ENCODE assay signal across 18 mouse cellular contexts in the genomic region with DNA sequence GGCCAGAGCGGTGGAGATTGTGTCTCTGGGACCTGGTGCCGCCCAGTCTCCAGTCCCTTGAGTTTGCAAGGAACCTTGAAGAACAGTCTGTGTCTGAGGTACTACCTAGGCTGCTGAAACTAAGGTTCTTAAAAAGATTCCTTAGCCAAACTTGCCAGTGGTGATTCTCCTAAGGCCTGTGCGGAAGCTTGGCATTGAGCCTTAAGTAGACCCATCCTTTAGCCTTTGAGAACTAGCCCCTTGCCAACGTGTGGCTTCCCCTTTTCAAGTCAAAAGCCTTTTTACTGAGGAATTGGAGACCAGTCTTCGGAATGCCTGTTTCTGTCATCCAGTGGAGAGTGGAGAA. TPM values are rescaled to one million over a fixed set of nuclear protein-coding genes. Genes with fewer than 3 reads are reported as not detected.
DNase-seq lines count a peak whose midpoint lies in the region; ATAC-seq and TF ChIP-seq lines count a peak whose summit lies in the region.
"Had no signal": no experiment of that assay in that cellular context is flagged by ENCODE, and none has a peak within 500 bp of the region (broad histone marks: within the 10 kb centered on the region; RNA-seq: fewer than 3 reads in every experiment).

No protein-coding gene starts in this region.

- no peak for TF ChIP-seq CTCF in G1E (IDR thresholded peaks at IDR 0.05; ENCODE audit: low read depth, low read length)

- H3K4me1 ChIP-seq in heart, embryonic 11.5 days (ENCODE audit: control insufficient read depth, insufficient read depth, low read length) = no peaks in the 10 kb centered on the region
- peaks cover 3% of the 10 kb centered on the region; the same call in 1 of the 2 replicates for H3K4me1 ChIP-seq in kidney, embryonic 14.5 days (ENCODE audit: control insufficient read depth, insufficient read depth, low read length)
- H3K4me1 ChIP-seq in G1E (ENCODE audit: insufficient read depth, low read depth, low read length) = peaks cover 28% of the 10 kb centered on the region
- H3K4me1 ChIP-seq in limb, embryonic 13.5 days = 0 out of 2 replicates have a peak, but pooled peaks cover 12% of the 10 kb centered on the region
- H3K4me1 ChIP-seq: stomach, embryonic 15.5 days had no signal

- peak overlapping the region; percentile 63 for H3K4me2 ChIP-seq in heart, embryonic 11.5 days
- H3K4me2 ChIP-seq in kidney, embryonic 14.5 days (replicated peaks; ENCODE audit: low read depth, low read length) = peak overlapping the region; percentile 48
- peak overlapping the region; percentile 64 for H3K4me2 ChIP-seq in limb, embryonic 13.5 days (replicated peaks)

- no peak overlapping the region for H3K27ac ChIP-seq in heart, embryonic 11.5 days (ENCODE audit: low read depth, low read length)
- H3K27ac ChIP-seq in kidney, embryonic 14.5 days (ENCODE audit: low read depth, low read length) = no peak overlapping the region
- H3K27ac ChIP-seq in limb, embryonic 13.5 days = no peak overlapping the region
- H3K27ac ChIP-seq: layer of hippocampus, adult 2 months; liver, embryonic 14.5 days; stomach, embryonic 15.5 days had no signal

- H3K9me3 ChIP-seq in heart, embryonic 11.5 days (replicated peaks; ENCODE audit: control insufficient read depth, low read length) = no peaks in the 10 kb centered on the region
- H3K9me3 ChIP-seq in kidney, embryonic 14.5 days (ENCODE audit: control insufficient read depth, low read length) = no peaks in the 10 kb centered on the region
- no peaks in the 10 kb centered on the region; the same call in 1 of the 2 replicates for H3K9me3 ChIP-seq in G1E (replicated peaks)
- H3K9me3 ChIP-seq in limb, embryonic 13.5 days = no peaks in the 10 kb centered on the region
- H3K9me3 ChIP-seq: stomach, embryonic 15.5 days had no signal

- H3K27me3 ChIP-seq in heart, embryonic 11.5 days (ENCODE audit: control insufficient read depth, insufficient read depth, low read length) = peaks cover 97% of the 10 kb centered on the region
- peaks cover 99% of the 10 kb centered on the region for H3K27me3 ChIP-seq in kidney, embryonic 14.5 days (ENCODE audit: control insufficient read depth, insufficient read depth, low read length)
- H3K27me3 ChIP-seq in G1E (ENCODE audit: insufficient read depth, low read length) = peaks cover 69% of the 10 kb centered on the region
- H3K27me3 ChIP-seq in limb, embryonic 13.5 days = peaks cover 99% of the 10 kb centered on the region

- H3K36me3 ChIP-seq in heart, embryonic 11.5 days (ENCODE audit: control insufficient read depth, insufficient read depth, low read length) = no peaks in the 10 kb centered on the region
- no peaks in the 10 kb centered on the region for H3K36me3 ChIP-seq in kidney, embryonic 14.5 days (ENCODE audit: control insufficient read depth, insufficient read depth, low read length)
- H3K36me3 ChIP-seq in G1E (replicated peaks) = no peaks in the 10 kb centered on the region
- no peaks in the 10 kb centered on the region for H3K36me3 ChIP-seq in limb, embryonic 13.5 days
- H3K36me3 ChIP-seq: stomach, embryonic 15.5 days had no signal

- intact Hi-C loops in heart, postnatal 36 days (cut with DNase I) = no loop called here

- no peak overlapping the region for H3K9ac ChIP-seq in heart, embryonic 11.5 days (ENCODE audit: low read depth, low read length)
- H3K9ac ChIP-seq in kidney, embryonic 14.5 days (ENCODE audit: low read depth, low read length) = no peak overlapping the region
- peak overlapping the region; percentile 67 for H3K9ac ChIP-seq in limb, embryonic 13.5 days
- H3K9ac ChIP-seq: liver, embryonic 14.5 days; stomach, embryonic 15.5 days had no signal

- no peak for ATAC-seq in heart, embryonic 11.5 days (replicated peaks; ENCODE audit: insufficient number of reproducible peaks, low FRiP score, low TSS enrichment)
- peak; percentile 69; the same call in 1 of the 2 replicates for ATAC-seq in kidney, embryonic 14.5 days (ENCODE audit: low FRiP score, low TSS enrichment)
- no peak for ATAC-seq in G1E (ENCODE audit: extremely low read depth, insufficient number of reproducible peaks, low FRiP score, poor library complexity, severe bottlenecking)
- no peak for ATAC-seq in limb, embryonic 13.5 days (ENCODE audit: low FRiP score, low read depth)
- no peak for ATAC-seq in erythroid progenitor cell, adult 5-6 weeks (replicated peaks; ENCODE audit: low FRiP score, poor library complexity, severe bottlenecking)
- ATAC-seq: midbrain, embryonic 16.5 days had no signal

- peak overlapping the region; percentile 40; the same call in 1 of the 2 replicates for H3K4me3 ChIP-seq in heart, embryonic 11.5 days (ENCODE audit: low read depth, low read length)
- peak overlapping the region; percentile 37 for H3K4me3 ChIP-seq in kidney, embryonic 14.5 days (ENCODE audit: low read length)
- peak overlapping the region; percentile 66; the same call in 1 of the 2 replicates for H3K4me3 ChIP-seq in G1E (ENCODE audit: low read depth, low read length)
- peak overlapping the region; percentile 38 for H3K4me3 ChIP-seq in limb, embryonic 13.5 days
- H3K4me3 ChIP-seq: erythroblast, embryonic 14.5 days; layer of hippocampus, adult 2 months; stomach, embryonic 15.5 days had no signal

- DNase-seq in heart, postnatal 36 days = no peak
- no peak for DNase-seq in kidney, adult 9 months
- no peak for DNase-seq in G1E (ENCODE audit: low spot score)
- DNase-seq in frontal cortex, postnatal 36 days (ENCODE audit: low spot score in 2 of 2) = no peak
- DNase-seq: cerebellum, adult 18-20 months; lung, postnatal 36 days; thymus, postnatal 36 days had no signal

- WGBS in heart, embryonic 11.5 days (ENCODE audit: insufficient replicate concordance) = 4% methylated on average over 5 of the region's 5 CpGs
- WGBS in kidney, embryonic 14.5 days = 11% methylated on average over 5 of the region's 5 CpGs
- 6% methylated on average over 5 of the region's 5 CpGs for WGBS in limb, embryonic 13.5 days

RNA-seq across cellular contexts. Expression of gene Hoxc12, which starts 6.9 kb away (rescaled TPM):
- not detected in 2 replicates for polyA plus RNA-seq in heart, embryonic 11.5 days (2014; fragmentation: Nextera tagmentation; extraction: Ambion mirVana)
- not detected for total RNA-seq in heart, postnatal 36 days (2021)
- polyA plus RNA-seq in kidney, embryonic 14.5 days (2014; fragmentation: Nextera tagmentation; extraction: Ambion mirVana) = not detected in 2 replicates
- not detected in 2 replicates for total RNA-seq in G1E (2014; fragmentation: Nextera tagmentation)
- total RNA-seq in G1E (2017) = not detected in 2 replicates
- not detected in 2 replicates for polyA plus RNA-seq in G1E (2012)
- 2.8 and 3.1 TPM in 2 replicates for polyA plus RNA-seq in limb, embryonic 13.5 days (2015; fragmentation: Nextera tagmentation; extraction: Ambion mirVana)
- total RNA-seq in erythroid progenitor cell, adult 5-6 weeks (2015; ENCODE audit: low replicate concordance) = not detected in 2 replicates
- not detected in 2 replicates for total RNA-seq in erythroid progenitor cell, adult 5-6 weeks (2017; ENCODE audit: low replicate concordance)
- total RNA-seq: gastrocnemius, postnatal 36 days; layer of hippocampus, adult 2 months; left cerebral cortex, adult 8-10 months had no signal
- polyA plus RNA-seq: erythroblast, embryonic 14.5 days; liver, embryonic 14.5 days; midbrain, embryonic 16.5 days; stomach, embryonic 15.5 days had no signal

RNA-seq across cellular contexts. Expression of gene Hoxc11, which starts 10.8 kb away (rescaled TPM):
- polyA plus RNA-seq in heart, embryonic 11.5 days (2014; fragmentation: Nextera tagmentation; extraction: Ambion mirVana) = not detected in 2 replicates
- not detected for total RNA-seq in heart, postnatal 36 days (2021)
- 2.9 and 4.4 TPM in 2 replicates for polyA plus RNA-seq in kidney, embryonic 14.5 days (2014; fragmentation: Nextera tagmentation; extraction: Ambion mirVana)
- total RNA-seq in G1E (2014; fragmentation: Nextera tagmentation) = not detected in 2 replicates
- total RNA-seq in G1E (2017) = 0.06 and 0.22 TPM in 2 replicates
- polyA plus RNA-seq in G1E (2012) = 0.04 TPM in 1 of 2 replicates, not detected in the other
- polyA plus RNA-seq in limb, embryonic 13.5 days (2015; fragmentation: Nextera tagmentation; extraction: Ambion mirVana) = 2.1 and 2.6 TPM in 2 replicates
- total RNA-seq in erythroid progenitor cell, adult 5-6 weeks (2015; ENCODE audit: low replicate concordance) = not detected in 2 replicates
- total RNA-seq in erythroid progenitor cell, adult 5-6 weeks (2017; ENCODE audit: low replicate concordance) = not detected in 2 replicates
- total RNA-seq: layer of hippocampus, adult 2 months; left cerebral cortex, adult 8-10 months had no signal
- polyA plus RNA-seq: erythroblast, embryonic 14.5 days; liver, embryonic 14.5 days; midbrain, embryonic 16.5 days had no signal

RNA-seq across cellular contexts. Expression of gene Hoxc13, which starts 22.5 kb away (rescaled TPM):
- not detected in 2 replicates for polyA plus RNA-seq in heart, embryonic 11.5 days (2014; fragmentation: Nextera tagmentation; extraction: Ambion mirVana)
- not detected for total RNA-seq in heart, postnatal 36 days (2021)
- polyA plus RNA-seq in kidney, embryonic 14.5 days (2014; fragmentation: Nextera tagmentation; extraction: Ambion mirVana) = not detected in 2 replicates
- total RNA-seq in G1E (2014; fragmentation: Nextera tagmentation) = not detected in 2 replicates
- not detected in 2 replicates for total RNA-seq in G1E (2017)
- not detected in 2 replicates for polyA plus RNA-seq in G1E (2012)
- 2.9 and 3.8 TPM in 2 replicates for polyA plus RNA-seq in limb, embryonic 13.5 days (2015; fragmentation: Nextera tagmentation; extraction: Ambion mirVana)
- not detected in 2 replicates for total RNA-seq in erythroid progenitor cell, adult 5-6 weeks (2015; ENCODE audit: low replicate concordance)
- total RNA-seq in erythroid progenitor cell, adult 5-6 weeks (2017; ENCODE audit: low replicate concordance) = not detected in 2 replicates
- total RNA-seq: gastrocnemius, postnatal 36 days; layer of hippocampus, adult 2 months; left cerebral cortex, adult 8-10 months had no signal
- polyA plus RNA-seq: erythroblast, embryonic 14.5 days; liver, embryonic 14.5 days; midbrain, embryonic 16.5 days; stomach, embryonic 15.5 days had no signal

RNA-seq across cellular contexts. Expression of gene Hoxc10, which starts 23.2 kb away (rescaled TPM):
- polyA plus RNA-seq in heart, embryonic 11.5 days (2014; fragmentation: Nextera tagmentation; extraction: Ambion mirVana) = 0.10 and 0.18 TPM in 2 replicates
- not detected for total RNA-seq in heart, postnatal 36 days (2021)
- polyA plus RNA-seq in kidney, embryonic 14.5 days (2014; fragmentation: Nextera tagmentation; extraction: Ambion mirVana) = 62.9 and 64.5 TPM in 2 replicates
- total RNA-seq in G1E (2014; fragmentation: Nextera tagmentation) (0.60 TPM in 1 of 2 replicates, not detected in the other), G1E (2017) (0.12 and 0.16 TPM in 2 replicates)
- 0.08 and 0.16 TPM in 2 replicates for polyA plus RNA-seq in G1E (2012)
- polyA plus RNA-seq in limb, embryonic 13.5 days (2015; fragmentation: Nextera tagmentation; extraction: Ambion mirVana) = 11.0 and 11.3 TPM in 2 replicates
- not detected in 2 replicates for total RNA-seq in erythroid progenitor cell, adult 5-6 weeks (2015; ENCODE audit: low replicate concordance)
- total RNA-seq in erythroid progenitor cell, adult 5-6 weeks (2017; ENCODE audit: low replicate concordance) = not detected in 2 replicates
- total RNA-seq: layer of hippocampus, adult 2 months; left cerebral cortex, adult 8-10 months had no signal
- polyA plus RNA-seq: erythroblast, embryonic 14.5 days; liver, embryonic 14.5 days; midbrain, embryonic 16.5 days had no signal

RNA-seq across cellular contexts. Expression of gene Hoxc5, which starts 23.8 kb away (rescaled TPM):
- polyA plus RNA-seq in heart, embryonic 11.5 days (2014; fragmentation: Nextera tagmentation; extraction: Ambion mirVana) = 1.7 TPM in 2 replicates
- total RNA-seq in heart, postnatal 36 days (2021) = not detected
- 5.1 and 5.8 TPM in 2 replicates for polyA plus RNA-seq in kidney, embryonic 14.5 days (2014; fragmentation: Nextera tagmentation; extraction: Ambion mirVana)
- total RNA-seq in G1E (2014; fragmentation: Nextera tagmentation) (9.9 and 19.8 TPM in 2 replicates), G1E (2017) (7.6 and 9.1 TPM in 2 replicates)
- polyA plus RNA-seq in G1E (2012) = 11.4 and 12.4 TPM in 2 replicates
- polyA plus RNA-seq in limb, embryonic 13.5 days (2015; fragmentation: Nextera tagmentation; extraction: Ambion mirVana) = 5.2 and 6.7 TPM in 2 replicates
- total RNA-seq in erythroid progenitor cell, adult 5-6 weeks (2015; ENCODE audit: low replicate concordance) = not detected in 2 replicates
- total RNA-seq in erythroid progenitor cell, adult 5-6 weeks (2017; ENCODE audit: low replicate concordance) = not detected in 2 replicates
- total RNA-seq: layer of hippocampus, adult 2 months; left cerebral cortex, adult 8-10 months had no signal
- polyA plus RNA-seq: erythroblast, embryonic 14.5 days; midbrain, embryonic 16.5 days had no signal
